Mouse (Mus musculus) liver, embryonic 14.5 days (tissue): ENCODE results near the gene Aebp2. TPM values are rescaled to one million over a fixed set of nuclear protein-coding genes. Genes with fewer than 3 reads are reported as not detected.

Experiments used
- ATAC-seq: fragments of 200-750 bp; cut with Nextera tagmentation; 2 replicates; pipeline ENCODE4 v1.8.0; 2017; ENCODE audit warnings: moderate number of reproducible peaks, mild to moderate bottlenecking, moderate library complexity; ENCODE audit not compliant: insufficient read depth
- DNase-seq, 3 experiments: peaks; one replicate each; pipeline ENCODE4 v3.0.0-alpha.2; 2012 to 2013; ENCODE audit warnings: low read depth in 3 of 3, low spot score in 3 of 3
- H3K27ac ChIP-seq: fragments of 300-500 bp; sonication (generic); 2 replicates; pipeline ENCODE4 v1.5.1; 2014; ENCODE audit warnings: moderate library complexity, mild to moderate bottlenecking, control low read depth, inconsistent platforms
- H3K27me3 ChIP-seq: fragments of 300-500 bp; sonication (generic); 2 replicates; pipeline ENCODE4 v1.6.1; 2014; ENCODE audit warnings: mild to moderate bottlenecking, low read length, moderate library complexity; ENCODE audit not compliant: control insufficient read depth, insufficient read depth
- H3K36me3 ChIP-seq: fragments of 300-500 bp; sonication (generic); replicated peaks from 2 replicates; pipeline ENCODE4 v1.6.1; 2014; ENCODE audit warnings: low read depth; ENCODE audit not compliant: control insufficient read depth, insufficient read depth
- H3K4me1 ChIP-seq, 2 experiments: fragments of 200-500 bp in 1 of 2; fragments of 300-500 bp in 1 of 2; sonication (generic) in 1 of 2; replicated peaks; 2 replicates each; pipeline ENCODE4 v1.6.1; 2012 to 2014; ENCODE audit warnings: antibody characterized with exemption in 1 of 2, inconsistent platforms in 1 of 2, low read length in 1 of 2; ENCODE audit not compliant: control insufficient read depth in 2 of 2, insufficient read depth in 2 of 2
- H3K4me2 ChIP-seq: fragments of 300-500 bp; sonication (generic); 2 replicates; pipeline ENCODE4 v1.6.1; 2014; ENCODE audit warnings: low read depth, mild to moderate bottlenecking, control low read depth, moderate library complexity
- H3K4me3 ChIP-seq, 2 experiments: fragments of 200-500 bp in 1 of 2; fragments of 300-500 bp in 1 of 2; sonication (generic) in 1 of 2; 2 replicates each; pipeline ENCODE4 v1.5.1; 2012 to 2014; ENCODE audit warnings: low read depth in 2 of 2, low read length in 2 of 2, mild to moderate bottlenecking in 2 of 2, control low read depth in 1 of 2, inconsistent platforms in 1 of 2, moderate library complexity in 1 of 2; ENCODE audit not compliant: insufficient read depth in 1 of 2
- H3K9ac ChIP-seq: fragments of 300-500 bp; sonication (generic); replicated peaks from 2 replicates; pipeline ENCODE4 v1.6.1; 2014; ENCODE audit warnings: mild to moderate bottlenecking, control low read depth, moderate library complexity
- H3K9me3 ChIP-seq: fragments of 300-500 bp; sonication (generic); 2 replicates; pipeline ENCODE4 v1.6.1; 2016; ENCODE audit warnings: low read length, mixed read lengths; ENCODE audit not compliant: control insufficient read depth
- CTCF ChIP-seq: IDR thresholded peaks from 2 replicates; pipeline ENCODE4 v1.5.1; 2016; ENCODE audit warnings: antibody characterized with exemption, low read depth, control low read depth
- EP300 ChIP-seq: IDR thresholded peaks from 2 replicates; pipeline ENCODE4 v1.6.1; 2016; ENCODE audit warnings: antibody characterized with exemption, low read depth
- WGBS: fragments of 180-500 bp; shearing (Covaris S2); extraction: QIAGEN DNeasy Blood & Tissue Kit; methylation state at CpG from one replicate; pipeline ENCODE4 v1.1.7; 2014; ENCODE audit not compliant: insufficient replicate concordance; 5-methylcytosine and 5-hydroxymethylcytosine counted together
- polyA plus RNA-seq, 2 experiments: library from polyadenylated mRNA; depleted of rRNA in 1 of 2; stranded (reverse) in 1 of 2; unstranded in 1 of 2; fragments of >200 nt; fragmentation: Nextera tagmentation in 1 of 2; extraction: Ambion mirVana in 1 of 2; gene quantifications; 2 replicates each; pipeline versions ENCODE4 v1.2.1 to v1.2.3; 2012 to 2014

Gene Aebp2
- polyA plus RNA-seq, 2 experiments: 3.3 to 10.7 TPM

DNA sequence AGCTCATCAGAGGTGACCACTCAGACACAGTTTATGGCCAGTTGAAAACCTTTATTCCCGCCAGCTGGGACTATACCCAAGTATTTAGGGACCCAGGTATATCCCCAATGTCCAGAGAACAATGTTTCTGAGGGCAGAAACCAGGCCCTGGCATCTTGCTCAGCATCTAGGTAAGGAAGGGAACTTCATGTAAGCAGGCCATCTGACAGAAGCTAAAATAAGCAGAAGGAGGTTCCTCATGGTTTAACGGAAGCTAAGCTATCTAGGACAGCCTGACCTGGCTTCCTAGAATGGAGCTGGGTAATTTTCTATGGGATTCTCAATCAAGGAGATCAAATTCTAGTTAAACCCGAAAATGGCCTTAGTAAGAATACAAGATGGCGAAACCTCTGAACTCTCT lies 12.9 kb upstream of the Aebp2 start:
- TF ChIP-seq EP300 (no peak), CTCF (no peak)
- H3K9me3 ChIP-seq: no peaks in the 10 kb centered on the region
- ATAC-seq: no peak
- H3K4me3 ChIP-seq: no peak overlapping the region
- WGBS: 57% methylated on average over 4 of the region's 4 CpGs
- H3K9ac ChIP-seq: no peak overlapping the region
- no peaks in the 10 kb centered on the region for H3K36me3 ChIP-seq
- no peaks in the 10 kb centered on the region for H3K4me1 ChIP-seq
- H3K27me3 ChIP-seq: no peaks in the 10 kb centered on the region
- no peak overlapping the region for H3K4me2 ChIP-seq
- H3K27ac ChIP-seq: no peak overlapping the region
- DNase-seq: no peak

DNA sequence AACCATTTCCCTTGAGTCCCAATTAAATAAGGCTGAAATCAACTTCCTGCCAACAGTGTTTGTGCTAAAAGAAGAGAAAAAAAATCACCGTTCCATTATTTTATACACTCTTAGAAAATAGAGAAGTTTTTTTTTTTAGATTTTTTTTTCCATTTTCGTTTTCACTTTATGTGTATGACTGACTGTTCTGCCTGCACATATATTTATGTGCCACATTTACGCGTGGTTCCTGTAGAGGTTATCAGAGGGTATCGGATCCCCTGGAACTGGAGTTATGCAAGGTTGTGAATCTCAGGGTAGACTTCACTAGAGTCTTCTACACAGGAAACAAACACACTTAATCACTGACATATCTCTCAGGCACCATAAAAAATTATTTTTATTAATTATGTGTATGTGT lies 12.3 kb upstream of the Aebp2 start:
- H3K4me3 ChIP-seq: no peak overlapping the region
- H3K9ac ChIP-seq: no peak overlapping the region
- H3K4me1 ChIP-seq: no peaks in the 10 kb centered on the region
- H3K4me2 ChIP-seq: no peak overlapping the region
- H3K36me3 ChIP-seq: no peaks in the 10 kb centered on the region
- no peaks in the 10 kb centered on the region for H3K27me3 ChIP-seq
- TF ChIP-seq EP300: no peak
- no peak for TF ChIP-seq CTCF
- WGBS: 71% methylated on average over 5 of the region's 5 CpGs
- H3K27ac ChIP-seq: no peak overlapping the region
- no peaks in the 10 kb centered on the region for H3K9me3 ChIP-seq
- no peak for ATAC-seq
- DNase-seq: no peak

DNA sequence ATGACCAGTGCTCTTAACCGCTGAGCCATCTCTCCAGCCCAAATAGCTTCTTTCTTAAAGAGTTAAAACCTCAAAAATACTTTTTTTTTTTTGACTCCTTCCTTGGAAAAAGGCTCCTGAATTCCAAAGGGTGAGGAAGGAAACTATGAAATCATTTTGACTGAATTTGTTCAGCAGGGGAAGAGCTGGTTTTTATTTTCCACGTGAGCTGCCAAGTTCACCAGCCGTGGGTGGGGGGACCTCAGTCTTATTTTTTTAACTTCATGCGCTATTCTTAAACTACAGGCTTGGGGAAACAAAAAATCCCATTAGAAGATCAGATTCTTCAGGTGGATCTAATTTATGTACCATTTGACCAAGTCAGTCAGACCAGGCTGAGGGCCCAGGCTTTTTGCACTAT lies 11.2 kb upstream of the Aebp2 start:
- no peaks in the 10 kb centered on the region for H3K27me3 ChIP-seq
- no peak overlapping the region for H3K27ac ChIP-seq
- 76% methylated on average over 4 of the region's 4 CpGs for WGBS
- no peak overlapping the region for H3K9ac ChIP-seq
- ATAC-seq: no peak
- DNase-seq: no peak
- no peak overlapping the region for H3K4me3 ChIP-seq
- TF ChIP-seq CTCF: no peak
- TF ChIP-seq EP300: no peak
- no peaks in the 10 kb centered on the region for H3K36me3 ChIP-seq
- H3K4me1 ChIP-seq: no peaks in the 10 kb centered on the region
- no peak overlapping the region for H3K4me2 ChIP-seq
- no peaks in the 10 kb centered on the region for H3K9me3 ChIP-seq

DNA sequence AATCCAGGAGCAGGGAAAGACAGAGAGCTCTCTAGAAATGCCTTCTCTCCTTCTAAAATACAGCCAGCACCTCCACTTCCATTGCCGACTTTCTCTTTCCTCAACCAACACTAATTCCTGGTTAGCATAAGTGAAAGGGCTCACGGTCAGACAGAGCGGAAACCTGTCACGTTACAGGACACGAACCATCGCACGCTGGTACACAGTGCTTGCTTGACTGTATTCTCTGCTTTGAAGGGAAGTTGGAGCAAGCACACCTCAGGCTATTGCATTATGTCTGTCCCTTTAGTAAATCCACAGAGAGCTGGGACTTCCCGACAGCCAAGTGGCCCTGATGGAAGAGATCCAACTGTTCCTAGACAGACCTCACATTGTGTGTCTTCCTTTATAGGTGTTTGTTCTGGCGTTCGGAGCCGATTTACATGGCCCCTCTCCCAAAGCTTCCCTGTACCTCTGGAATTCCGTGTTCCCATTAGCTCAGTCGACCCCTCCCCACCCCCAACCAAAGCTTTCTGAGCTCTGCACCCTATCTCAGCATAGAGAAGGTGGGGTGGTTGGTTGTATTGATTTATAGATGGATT lies 10.5 kb upstream of the Aebp2 start:
- DNase-seq: no peak
- H3K27me3 ChIP-seq: no peaks in the 10 kb centered on the region
- ATAC-seq: no peak
- H3K9ac ChIP-seq: no peak overlapping the region
- H3K4me1 ChIP-seq: no peaks in the 10 kb centered on the region
- WGBS: 73% methylated on average over 13 of the region's 13 CpGs
- H3K27ac ChIP-seq: no peak overlapping the region
- no peaks in the 10 kb centered on the region for H3K36me3 ChIP-seq
- no peak overlapping the region for H3K4me3 ChIP-seq
- no peaks in the 10 kb centered on the region for H3K9me3 ChIP-seq
- no peak for TF ChIP-seq CTCF
- no peak for TF ChIP-seq EP300
- no peak overlapping the region for H3K4me2 ChIP-seq

DNA sequence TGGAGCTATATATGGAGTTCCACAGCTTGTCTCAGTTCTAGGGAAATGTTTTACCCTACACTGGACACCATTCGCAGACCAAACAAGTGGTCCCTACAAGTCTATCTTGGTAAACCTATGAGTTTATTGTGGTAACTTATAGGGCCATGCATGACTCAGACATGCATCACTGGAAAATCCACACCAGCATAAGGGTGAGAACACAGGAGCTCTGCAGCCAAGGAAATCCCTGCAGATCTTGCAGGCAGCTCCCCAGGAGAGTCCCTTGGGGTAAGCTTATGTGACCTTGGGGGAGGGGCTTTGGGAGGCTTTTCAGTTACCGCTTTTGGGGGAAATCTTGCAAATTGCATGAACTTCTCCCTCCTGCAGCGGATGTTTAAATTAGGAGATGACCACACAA lies 8.6 kb upstream of the Aebp2 start:
- Histone ChIP-seq H3K36me3 (no peaks in the 10 kb centered on the region), H3K27me3 (no peaks in the 10 kb centered on the region), H3K9ac (no peak overlapping the region), H3K4me2 (no peak overlapping the region), H3K4me1 (no peaks in the 10 kb centered on the region), H3K27ac (no peak overlapping the region), H3K9me3 (no peaks in the 10 kb centered on the region), H3K4me3 (no peak overlapping the region)
- DNase-seq: no peak
- TF ChIP-seq EP300 (no peak), CTCF (no peak)
- ATAC-seq: no peak
- WGBS: 75% methylated on average over 3 of the region's 3 CpGs
